Mouse (Mus musculus) spleen, postnatal 0 days (tissue): ENCODE results near the gene Eif2s2. TPM values are rescaled to one million over a fixed set of nuclear protein-coding genes. Genes with fewer than 3 reads are reported as not detected.

Experiments used
- polyA plus RNA-seq: library from polyadenylated mRNA; unstranded; fragments of >200 nt; fragmentation: Nextera tagmentation; extraction: Ambion mirVana; gene quantifications from 2 replicates; pipeline ENCODE4 v1.2.1, GENCODE M21; 2015

Gene Eif2s2
- 86.1 and 92.3 TPM in 2 replicates for polyA plus RNA-seq

DNA sequence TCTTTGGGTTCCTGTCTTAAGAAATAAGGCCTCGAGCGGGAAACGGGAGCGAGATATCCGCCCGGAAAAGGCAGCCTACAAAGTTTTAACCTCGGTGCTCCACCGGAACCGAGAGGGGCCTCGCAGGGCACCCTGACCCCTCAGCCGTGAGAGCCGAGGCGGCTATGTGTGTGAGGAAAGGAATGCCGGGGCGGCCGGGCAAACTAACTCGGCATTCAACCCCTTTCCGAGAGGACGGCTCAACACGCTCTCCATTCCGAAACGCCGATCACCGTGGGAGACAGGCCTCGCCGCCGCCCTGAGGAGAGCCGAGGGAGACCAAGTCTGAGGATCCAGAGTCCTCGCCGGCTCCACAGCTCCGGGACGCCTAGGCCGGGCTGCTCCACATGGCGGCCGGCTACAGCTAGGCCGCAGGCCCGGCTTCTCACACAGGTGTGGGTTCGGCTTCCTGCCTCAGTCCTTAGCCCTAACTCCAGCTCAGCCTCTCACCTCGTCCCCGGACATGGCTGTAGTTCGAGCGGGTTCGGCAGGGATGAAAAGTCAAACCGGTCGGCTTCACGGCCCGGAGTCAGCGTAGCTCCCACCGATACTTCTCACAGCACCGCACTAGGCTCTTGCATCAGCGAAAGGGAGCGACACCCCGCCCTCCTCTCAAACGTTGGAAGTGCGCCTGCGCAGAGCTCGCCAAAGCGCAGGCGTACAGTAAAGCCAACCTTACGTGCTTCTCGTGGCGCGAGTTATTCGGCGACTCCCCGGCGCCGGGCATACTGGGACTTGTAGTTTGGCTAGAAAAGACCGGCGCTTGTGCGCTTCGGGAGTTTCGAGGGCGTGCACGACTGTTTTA, at the start of gene Eif2s2:
Eif2s2 (minus strand) TSS at position 735 of the 844 bp plus-strand sequence.

Other genes with a start within 250 kb of the Eif2s2 start
- gene Chmp4b, start 241.2 kb downstream of the Eif2s2 start, polyA plus RNA-seq = 26.8 and 30.1 TPM in 2 replicates
- gene Gm14214, start 122.9 kb downstream of the Eif2s2 start, polyA plus RNA-seq = not detected in 2 replicates
- gene Raly, start 101.8 kb downstream of the Eif2s2 start, polyA plus RNA-seq = 26.2 and 28.4 TPM in 2 replicates
- gene a, start 101.5 kb downstream of the Eif2s2 start, polyA plus RNA-seq = 0.45 and 0.47 TPM in 2 replicates
- 3.8 and 4.4 TPM in 2 replicates for gene Gm14226, start 125.3 kb upstream of the Eif2s2 start, polyA plus RNA-seq
- gene Ahcy, start 181.6 kb upstream of the Eif2s2 start, polyA plus RNA-seq = 45.0 and 48.3 TPM in 2 replicates
- 28.0 and 32.2 TPM in 2 replicates for gene Itch, start 240.6 kb upstream of the Eif2s2 start, polyA plus RNA-seq